ENCODE assay signal across 25 mouse cellular contexts in genomic region chr11:12445222-12445621, GRCm38 (mm10). TPM values are rescaled to one million over a fixed set of nuclear protein-coding genes. Genes with fewer than 3 reads are reported as not detected.
DNase-seq lines count a peak whose midpoint lies in the region; ATAC-seq and TF ChIP-seq lines count a peak whose summit lies in the region.
"Had no signal": no experiment of that assay in that cellular context is flagged by ENCODE, and none has a peak within 500 bp of the region (broad histone marks: within the 10 kb centered on the region; RNA-seq: fewer than 3 reads in every experiment).

No protein-coding gene starts in this region.

- H3K27me3 ChIP-seq in hindbrain, embryonic 15.5 days = no peaks in the 10 kb centered on the region
- no peaks in the 10 kb centered on the region for H3K27me3 ChIP-seq in hindbrain, postnatal 0 days (ENCODE audit: insufficient read depth, low read length)
- H3K27me3 ChIP-seq in limb, embryonic 12.5 days = no peaks in the 10 kb centered on the region
- H3K27me3 ChIP-seq in limb, embryonic 14.5 days (ENCODE audit: control insufficient read depth, insufficient read depth, low read length) = no peaks in the 10 kb centered on the region
- H3K27me3 ChIP-seq: embryonic facial prominence, embryonic 13.5 days; embryonic facial prominence, embryonic 15.5 days had no signal

- H3K4me1 ChIP-seq in hindbrain, embryonic 15.5 days (replicated peaks) = no peaks in the 10 kb centered on the region
- no peaks in the 10 kb centered on the region for H3K4me1 ChIP-seq in hindbrain, postnatal 0 days (ENCODE audit: insufficient read depth, low read length)
- peaks cover 7% of the 10 kb centered on the region for H3K4me1 ChIP-seq in limb, embryonic 12.5 days (replicated peaks)
- peaks cover 2% of the 10 kb centered on the region for H3K4me1 ChIP-seq in limb, embryonic 14.5 days (ENCODE audit: control insufficient read depth, insufficient read depth, low read length)
- H3K4me1 ChIP-seq: embryonic facial prominence, embryonic 15.5 days had no signal

- no peak for DNase-seq in hindbrain, postnatal 0 days (ENCODE audit: low spot score)
- DNase-seq in forelimb bud, embryonic 11.5 days (ENCODE audit: low read depth, low spot score) = peak; percentile 31
- no peak for DNase-seq in limb, embryonic 14.5 days (ENCODE audit: low spot score)
- DNase-seq in natural killer cell, adult 2 months (ENCODE audit: low spot score in 2 of 2) = no peak
- DNase-seq: adrenal gland, adult 2 months; adrenal gland, postnatal 10 days; adrenal gland, postnatal 25 days; cerebellum, adult 11 months; cerebellum, adult 18-20 months; cerebellum, adult 8-10 months; cerebellum, adult 9-11 months; cerebellum, postnatal 14 days; cerebellum, postnatal 36 days; embryo, embryonic 11 days had no signal

- WGBS in hindbrain, embryonic 15.5 days = 49% methylated on average over 2 of the region's 2 CpGs
- WGBS in hindbrain, postnatal 0 days = 55% methylated on average over 2 of the region's 2 CpGs
- 21% methylated on average over 2 of the region's 2 CpGs for WGBS in limb, embryonic 12.5 days
- 28% methylated on average over 2 of the region's 2 CpGs for WGBS in limb, embryonic 14.5 days

- H3K9ac ChIP-seq in hindbrain, embryonic 15.5 days = no peak overlapping the region
- no peak overlapping the region for H3K9ac ChIP-seq in hindbrain, postnatal 0 days (replicated peaks; ENCODE audit: low read length)
- H3K9ac ChIP-seq in limb, embryonic 12.5 days (replicated peaks) = no peak overlapping the region
- H3K9ac ChIP-seq in limb, embryonic 14.5 days (ENCODE audit: low read depth, low read length, severe bottlenecking) = no peak overlapping the region
- H3K9ac ChIP-seq: embryonic facial prominence, embryonic 13.5 days; embryonic facial prominence, embryonic 15.5 days; forebrain, embryonic 12.5 days had no signal

- TF ChIP-seq POLR2A in limb, embryonic 14.5 days (IDR thresholded peaks at IDR 0.05; ENCODE audit: borderline replicate concordance, extremely low read depth, insufficient read depth, insufficient read length) = no peak

- H3K4me2 ChIP-seq in hindbrain, embryonic 15.5 days = no peak overlapping the region
- no peak overlapping the region for H3K4me2 ChIP-seq in hindbrain, postnatal 0 days (ENCODE audit: low read depth, low read length)
- no peak overlapping the region for H3K4me2 ChIP-seq in limb, embryonic 12.5 days
- no peak overlapping the region for H3K4me2 ChIP-seq in limb, embryonic 14.5 days (replicated peaks; ENCODE audit: low read depth, low read length, severe bottlenecking)
- H3K4me2 ChIP-seq: embryonic facial prominence, embryonic 13.5 days; embryonic facial prominence, embryonic 15.5 days; forebrain, embryonic 12.5 days had no signal

- no peaks in the 10 kb centered on the region for H3K36me3 ChIP-seq in hindbrain, embryonic 15.5 days
- no peaks in the 10 kb centered on the region for H3K36me3 ChIP-seq in hindbrain, postnatal 0 days (ENCODE audit: insufficient read depth, low read length)
- no peaks in the 10 kb centered on the region for H3K36me3 ChIP-seq in limb, embryonic 12.5 days
- H3K36me3 ChIP-seq in limb, embryonic 14.5 days (ENCODE audit: control insufficient read depth, insufficient read depth, low read length) = no peaks in the 10 kb centered on the region
- H3K36me3 ChIP-seq: embryonic facial prominence, embryonic 13.5 days; embryonic facial prominence, embryonic 15.5 days; forebrain, embryonic 10.5 days; forebrain, embryonic 12.5 days had no signal

- no peak overlapping the region for H3K4me3 ChIP-seq in hindbrain, embryonic 15.5 days
- H3K4me3 ChIP-seq in hindbrain, postnatal 0 days (ENCODE audit: low read length) = no peak overlapping the region
- H3K4me3 ChIP-seq in limb, embryonic 12.5 days (replicated peaks) = no peak overlapping the region
- no peak overlapping the region for H3K4me3 ChIP-seq in limb, embryonic 14.5 days (replicated peaks; ENCODE audit: low read length)
- H3K4me3 ChIP-seq: embryonic facial prominence, embryonic 13.5 days; embryonic facial prominence, embryonic 15.5 days; erythroblast, embryonic 14.5 days; forebrain, embryonic 10.5 days; forebrain, embryonic 12.5 days had no signal

- no peak overlapping the region for H3K27ac ChIP-seq in hindbrain, embryonic 15.5 days (replicated peaks)
- no peak overlapping the region for H3K27ac ChIP-seq in hindbrain, postnatal 0 days
- no peak overlapping the region for H3K27ac ChIP-seq in limb, embryonic 12.5 days
- no peak overlapping the region for H3K27ac ChIP-seq in limb, embryonic 14.5 days (replicated peaks; ENCODE audit: low read depth, low read length)
- H3K27ac ChIP-seq: embryonic facial prominence, embryonic 13.5 days; embryonic facial prominence, embryonic 15.5 days; forebrain, embryonic 10.5 days; forebrain, embryonic 12.5 days had no signal

- H3K9me3 ChIP-seq in hindbrain, embryonic 15.5 days = no peaks in the 10 kb centered on the region
- H3K9me3 ChIP-seq in hindbrain, postnatal 0 days (ENCODE audit: low read length) = no peaks in the 10 kb centered on the region
- H3K9me3 ChIP-seq in limb, embryonic 12.5 days = no peaks in the 10 kb centered on the region
- no peaks in the 10 kb centered on the region for H3K9me3 ChIP-seq in limb, embryonic 14.5 days (ENCODE audit: control insufficient read depth, low read length)
- H3K9me3 ChIP-seq: embryonic facial prominence, embryonic 13.5 days; embryonic facial prominence, embryonic 15.5 days; forebrain, embryonic 10.5 days; forebrain, embryonic 12.5 days had no signal

- no peak for TF ChIP-seq CTCF in hindbrain, postnatal 0 days (IDR thresholded peaks at IDR 0.05; ENCODE audit: low read depth)

- ATAC-seq in hindbrain, embryonic 15.5 days (ENCODE audit: low FRiP score, low read depth) = peak; percentile 51; the same call in 1 of the 2 replicates
- ATAC-seq in hindbrain, postnatal 0 days = no peak
- ATAC-seq in limb, embryonic 12.5 days (ENCODE audit: insufficient number of reproducible peaks, insufficient read depth, low FRiP score, low TSS enrichment, low read depth) = peak; percentile 50
- 0 out of 2 replicates have a peak, but pooled peaks have one; percentile 37 for ATAC-seq in limb, embryonic 14.5 days (ENCODE audit: low FRiP score, low read depth)
- ATAC-seq in megakaryocyte-erythroid progenitor cell, adult 5-6 weeks (replicated peaks; ENCODE audit: low FRiP score, low TSS enrichment, poor library complexity, severe bottlenecking) = no peak
- ATAC-seq: forebrain, embryonic 14.5 days had no signal

RNA-seq across cellular contexts. Expression of gene Cobl, which starts 19.5 kb away (rescaled TPM):
- 14.4 and 15.3 TPM in 2 replicates for polyA plus RNA-seq in hindbrain, embryonic 15.5 days (2015; fragmentation: Nextera tagmentation; extraction: Ambion mirVana)
- 15.1 and 17.8 TPM in 2 replicates for total RNA-seq in hindbrain, postnatal 0 days (2014; rRNA removed)
- polyA plus RNA-seq in hindbrain, postnatal 0 days (2015; fragmentation: Nextera tagmentation; extraction: Ambion mirVana) = 10.1 and 11.4 TPM in 2 replicates
- polyA plus RNA-seq in limb, embryonic 12.5 days (2016; fragmentation: Nextera tagmentation; extraction: Ambion mirVana) = 3.1 and 6.4 TPM in 2 replicates
- 20.5 and 22.2 TPM in 2 replicates for polyA plus RNA-seq in limb, embryonic 14.5 days (2012; rRNA removed)
- polyA plus RNA-seq in limb, embryonic 14.5 days (2014; fragmentation: Nextera tagmentation; extraction: Ambion mirVana) = 25.5 and 31.3 TPM in 2 replicates
- not detected in 2 replicates for total RNA-seq in megakaryocyte-erythroid progenitor cell, adult 5-6 weeks (2014; fragmentation: Nextera tagmentation)
- total RNA-seq in megakaryocyte-erythroid progenitor cell, adult 5-6 weeks (2017) = not detected in 2 replicates
- total RNA-seq: common myeloid progenitor, adult 5-6 weeks; MEL had no signal

Comparison
In these comparisons a context has a peak if more than half of its experiments do, and no peak if none do; other contexts are left out.
1. ATAC-seq: peak in hindbrain, embryonic 15.5 days (single experiment), limb, embryonic 12.5 days (single experiment) and limb, embryonic 14.5 days (single experiment); none in hindbrain, postnatal 0 days (single experiment) and megakaryocyte-erythroid progenitor cell, adult 5-6 weeks (single experiment).